Mouse (Mus musculus): ENCODE measurements around the gene B4galt2. TPM values are rescaled to one million over a fixed set of nuclear protein-coding genes. Genes with fewer than 3 reads are reported as not detected.

The B4galt2 gene
- polyA plus RNA-seq, 1 experiment from 2014 or later: 19.8 TPM

DNA sequence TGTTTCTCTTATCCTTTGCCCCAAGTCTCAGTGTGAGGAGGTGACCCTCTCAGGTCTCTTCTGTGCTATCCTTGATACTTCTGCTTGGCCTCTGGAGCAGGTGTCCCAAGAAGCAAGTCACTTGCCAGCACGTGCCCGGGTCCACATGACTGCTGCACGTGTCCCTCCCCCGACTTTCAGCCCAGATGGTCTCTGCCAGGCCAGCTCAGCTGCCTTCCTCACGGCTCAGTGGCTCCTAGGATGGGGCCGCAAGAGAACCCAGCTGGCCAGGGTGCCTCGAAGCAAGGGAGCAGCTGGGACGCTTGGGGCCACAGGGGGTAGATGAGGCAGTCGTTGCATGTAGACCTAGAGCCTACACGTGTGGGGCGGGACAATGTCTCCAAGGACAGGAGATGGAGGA, 38.0 kb downstream of the B4galt2 start:
- no peak for ATAC-seq (replicated peaks; ENCODE audit: low FRiP score)
- H3K27me3 ChIP-seq: no peaks in the 10 kb centered on the region
- H3K4me2 ChIP-seq: no peak overlapping the region
- no peak overlapping the region for H3K4me3 ChIP-seq (replicated peaks)
- 67% methylated on average over 11 of the region's 11 CpGs for WGBS
- peaks cover 6% of the 10 kb centered on the region; the same call in 1 of the 2 replicates for H3K4me1 ChIP-seq
- no peaks in the 10 kb centered on the region for H3K9me3 ChIP-seq (replicated peaks)
- no peaks in the 10 kb centered on the region; the same call in 1 of the 2 replicates for H3K36me3 ChIP-seq
- no peak overlapping the region for H3K27ac ChIP-seq
- no peak overlapping the region for H3K9ac ChIP-seq

DNA sequence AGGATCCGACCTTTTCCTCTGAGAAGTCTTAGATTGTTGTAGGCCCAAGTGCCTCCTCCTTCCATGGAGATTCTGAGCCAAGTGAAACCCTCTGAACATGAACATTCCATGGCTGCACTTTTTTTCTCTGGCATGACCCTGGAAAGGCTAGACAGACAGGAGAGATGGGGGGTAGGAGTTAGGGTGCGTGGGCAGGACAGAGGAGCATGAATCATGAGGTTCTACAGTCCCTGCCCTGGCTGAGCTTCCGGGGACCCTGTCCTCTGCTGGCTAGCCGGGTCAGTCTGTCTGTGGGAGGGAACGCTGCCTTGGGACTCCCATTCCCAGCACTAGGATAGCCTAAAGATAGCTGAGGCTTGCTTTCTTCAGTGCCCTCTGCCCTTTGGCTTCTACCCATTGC, 38.8 kb downstream of the B4galt2 start:
- no peak for ATAC-seq (replicated peaks; ENCODE audit: low FRiP score)
- H3K27me3 ChIP-seq: no peaks in the 10 kb centered on the region
- no peaks in the 10 kb centered on the region; the same call in 1 of the 2 replicates for H3K36me3 ChIP-seq

DNA sequence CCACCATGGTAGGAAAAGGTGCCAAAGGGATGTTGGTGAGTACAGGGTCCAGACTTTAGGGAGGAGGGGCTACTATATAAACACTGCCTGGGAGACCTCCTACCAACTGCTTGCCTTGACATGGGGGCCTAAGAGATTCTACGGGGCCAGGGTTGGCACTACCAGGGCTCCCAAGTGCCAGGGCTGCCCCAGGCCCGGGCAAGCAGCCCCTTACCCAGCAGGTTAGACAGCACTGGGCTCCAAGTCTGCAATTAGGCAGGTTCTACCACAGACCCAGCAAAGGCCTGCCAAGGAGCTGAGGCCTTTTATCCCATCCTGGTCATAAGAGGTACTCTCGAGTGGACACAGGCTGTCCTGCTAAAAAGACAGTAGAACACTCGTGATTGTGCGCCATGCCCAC, 40.2 kb downstream of the B4galt2 start:
- Histone ChIP-seq H3K4me2 (no peak overlapping the region), H3K27me3 (no peaks in the 10 kb centered on the region), H3K9ac (no peak overlapping the region), H3K27ac (no peak overlapping the region), H3K4me1 (peaks cover 4% of the 10 kb centered on the region; the same call in 1 of the 2 replicates), H3K9me3 (replicated peaks) (no peaks in the 10 kb centered on the region), H3K36me3 (no peaks in the 10 kb centered on the region; the same call in 1 of the 2 replicates), H3K4me3 (replicated peaks) (no peak overlapping the region)
- 89% methylated on average over 5 of the region's 5 CpGs for WGBS
- ATAC-seq (replicated peaks; ENCODE audit: low FRiP score): no peak

More for the DNA sequence above, 38.8 kb downstream of the B4galt2 start:
- Histone ChIP-seq H3K9me3 (replicated peaks) (no peaks in the 10 kb centered on the region), H3K4me2 (no peak overlapping the region), H3K4me1 (peaks cover 2% of the 10 kb centered on the region; the same call in 1 of the 2 replicates), H3K4me3 (replicated peaks) (no peak overlapping the region), H3K9ac (no peak overlapping the region), H3K27ac (no peak overlapping the region)
- WGBS: 66% methylated on average over 5 of the region's 5 CpGs

DNA sequence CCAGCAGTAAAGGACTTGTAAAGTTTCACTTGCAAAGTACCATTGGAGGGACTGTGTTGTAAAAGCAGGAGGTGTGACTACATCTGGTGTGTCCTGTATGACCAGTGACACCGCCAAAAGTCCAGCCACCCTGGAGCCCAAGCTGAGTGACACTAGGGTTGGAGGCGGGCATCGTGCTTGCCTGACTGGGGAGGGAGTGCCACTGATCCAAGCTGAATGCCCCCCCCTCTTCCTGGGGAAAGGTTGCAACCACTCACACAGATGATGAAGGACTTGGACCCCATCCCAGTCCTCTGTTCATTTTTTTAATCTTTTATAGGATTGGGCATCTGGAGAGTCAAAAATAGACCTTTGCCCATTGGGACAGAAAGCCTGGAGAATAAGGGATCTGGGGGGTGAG, 41.7 kb downstream of the B4galt2 start:
- H3K4me2 ChIP-seq: no peak overlapping the region
- no peaks in the 10 kb centered on the region for H3K27me3 ChIP-seq
- H3K27ac ChIP-seq: no peak overlapping the region
- no peaks in the 10 kb centered on the region for H3K9me3 ChIP-seq (replicated peaks)
- WGBS: 40% methylated on average over 3 of the region's 3 CpGs
- peaks cover 12% of the 10 kb centered on the region; the same call in 1 of the 2 replicates for H3K4me1 ChIP-seq
- no peak for ATAC-seq (replicated peaks; ENCODE audit: low FRiP score)
- H3K9ac ChIP-seq: no peak overlapping the region
- H3K4me3 ChIP-seq (replicated peaks): no peak overlapping the region
- no peaks in the 10 kb centered on the region; the same call in 1 of the 2 replicates for H3K36me3 ChIP-seq

DNA sequence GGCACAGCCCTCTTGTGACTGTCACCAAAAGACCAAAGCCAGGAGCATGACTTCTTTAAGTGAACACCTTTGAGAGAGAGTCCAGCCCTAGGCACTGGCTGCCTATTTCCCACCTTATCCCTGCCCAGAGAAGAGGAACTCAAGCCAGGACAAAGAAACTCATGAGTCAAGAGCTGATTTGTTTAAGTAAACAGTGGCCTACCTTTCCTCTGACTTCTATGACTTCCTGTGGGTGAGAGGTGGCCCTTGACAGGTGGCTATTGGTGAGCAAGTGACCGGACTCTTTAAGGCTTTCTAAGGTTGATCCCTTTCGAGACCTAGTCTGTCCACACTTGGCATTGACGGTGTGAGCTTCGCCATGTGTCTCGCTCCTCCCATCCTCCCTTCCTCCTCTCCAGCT, 42.5 kb downstream of the B4galt2 start:
- Histone ChIP-seq H3K9me3 (replicated peaks) (no peaks in the 10 kb centered on the region), H3K36me3 (no peaks in the 10 kb centered on the region; the same call in 1 of the 2 replicates), H3K4me2 (no peak overlapping the region), H3K27ac (no peak overlapping the region), H3K4me1 (peaks cover 12% of the 10 kb centered on the region; the same call in 1 of the 2 replicates), H3K9ac (no peak overlapping the region), H3K4me3 (replicated peaks) (no peak overlapping the region), H3K27me3 (no peaks in the 10 kb centered on the region)
- WGBS: 90% methylated on average over 5 of the region's 5 CpGs
- ATAC-seq (replicated peaks; ENCODE audit: low FRiP score): no peak

DNA sequence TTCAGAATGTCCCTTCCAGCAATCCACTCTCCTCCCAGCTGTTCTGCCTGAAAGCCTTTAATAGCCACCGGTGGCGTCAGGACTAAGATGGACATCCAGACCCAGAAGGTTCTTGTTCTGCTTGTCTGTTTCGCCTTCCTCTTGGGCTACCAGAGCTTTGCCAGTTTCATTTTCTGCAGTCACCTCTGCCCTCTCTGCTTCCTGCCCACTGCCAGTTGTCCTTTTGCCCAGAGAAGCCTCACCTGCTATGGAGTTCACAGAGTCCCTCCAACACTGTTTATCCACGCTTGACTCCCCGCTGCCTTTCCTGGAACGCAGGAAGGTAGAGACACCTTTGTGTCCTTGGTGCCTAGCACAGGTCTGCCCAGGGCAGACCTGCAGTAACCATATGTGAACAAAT, 43.9 kb downstream of the B4galt2 start:
- no peak overlapping the region for H3K4me2 ChIP-seq
- H3K9ac ChIP-seq: 0 out of 2 replicates have a peak overlapping the region, but pooled peaks have one; percentile 7
- no peaks in the 10 kb centered on the region for H3K27me3 ChIP-seq
- no peak overlapping the region for H3K27ac ChIP-seq
- ATAC-seq (replicated peaks; ENCODE audit: low FRiP score): no peak
- no peaks in the 10 kb centered on the region; the same call in 1 of the 2 replicates for H3K36me3 ChIP-seq
- H3K9me3 ChIP-seq (replicated peaks): no peaks in the 10 kb centered on the region
- H3K4me1 ChIP-seq: peaks cover 18% of the 10 kb centered on the region
- 48% methylated on average over 6 of the region's 6 CpGs for WGBS
- no peak overlapping the region for H3K4me3 ChIP-seq (replicated peaks)

DNA sequence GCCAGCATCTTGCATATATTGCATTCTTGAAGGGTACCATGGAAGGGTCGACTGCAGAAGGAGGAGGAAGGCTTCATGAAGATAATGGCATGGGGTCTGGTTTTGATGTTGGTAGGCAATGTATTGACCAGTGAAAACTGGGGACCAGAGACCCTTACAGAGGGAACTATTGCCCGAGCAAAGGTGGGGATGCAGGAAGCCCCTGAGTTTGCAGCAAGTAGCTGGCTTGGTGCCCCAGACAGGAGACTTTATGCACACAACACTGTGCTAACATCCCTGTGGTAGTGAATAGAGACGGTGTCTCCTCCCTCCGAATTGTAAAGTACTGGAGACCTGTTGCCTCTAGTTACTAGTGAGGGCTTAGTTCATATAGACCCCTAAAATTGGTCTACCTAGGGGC, 46.0 kb downstream of the B4galt2 start:
- ATAC-seq (replicated peaks; ENCODE audit: low FRiP score): no peak
- no peak overlapping the region for H3K4me2 ChIP-seq
- H3K4me3 ChIP-seq (replicated peaks): no peak overlapping the region
- H3K9me3 ChIP-seq (replicated peaks): no peaks in the 10 kb centered on the region
- WGBS: 67% methylated on average over 4 of the region's 4 CpGs
- H3K27me3 ChIP-seq: 0 out of 2 replicates have a peak, but pooled peaks cover 4% of the 10 kb centered on the region
- no peak overlapping the region for H3K27ac ChIP-seq
- no peaks in the 10 kb centered on the region; the same call in 1 of the 2 replicates for H3K36me3 ChIP-seq
- no peak overlapping the region for H3K9ac ChIP-seq
- H3K4me1 ChIP-seq: peaks cover 21% of the 10 kb centered on the region

DNA sequence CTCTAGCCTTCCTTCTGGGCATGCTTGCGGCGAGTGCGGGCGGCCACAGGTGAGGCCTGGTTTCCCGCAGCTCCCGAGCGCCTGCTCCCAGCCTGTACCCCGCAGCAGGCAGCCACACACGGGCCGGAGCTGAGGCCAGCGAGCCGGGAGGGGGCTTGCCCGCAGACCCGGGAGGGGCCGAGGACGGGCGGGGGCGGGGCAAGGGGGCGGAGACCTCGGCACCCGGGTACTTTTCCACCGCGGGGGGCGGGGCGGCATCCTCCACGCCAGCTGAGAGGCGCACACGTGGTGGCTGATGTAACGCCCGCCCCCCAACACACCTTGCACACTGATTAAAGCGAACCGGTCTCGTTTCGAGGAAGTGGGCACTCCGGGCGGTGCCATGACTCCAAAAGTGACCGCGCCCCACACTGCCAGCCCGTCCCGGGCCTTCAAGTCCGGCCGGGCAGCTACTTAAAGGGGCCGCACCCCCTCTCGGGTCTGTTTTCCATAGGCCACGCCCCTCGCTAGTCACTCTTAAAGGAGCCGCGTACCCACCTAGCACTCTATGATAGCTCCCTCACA, 47.0 kb downstream of the B4galt2 start:
- H3K9me3 ChIP-seq (replicated peaks): no peaks in the 10 kb centered on the region
- ATAC-seq (replicated peaks; ENCODE audit: low FRiP score): peak; percentile 90
- peak overlapping the region; percentile 87 for H3K27ac ChIP-seq
- peak overlapping the region; percentile 88 for H3K9ac ChIP-seq
- H3K36me3 ChIP-seq: no peaks in the 10 kb centered on the region; the same call in 1 of the 2 replicates
- 0 out of 2 replicates have a peak, but pooled peaks cover 4% of the 10 kb centered on the region for H3K27me3 ChIP-seq
- H3K4me2 ChIP-seq: peak overlapping the region; percentile 97
- peaks cover 28% of the 10 kb centered on the region for H3K4me1 ChIP-seq
- H3K4me3 ChIP-seq (replicated peaks): peak overlapping the region; percentile 83
- WGBS: under 1% methylated on average over 48 of the region's 48 CpGs

DNA sequence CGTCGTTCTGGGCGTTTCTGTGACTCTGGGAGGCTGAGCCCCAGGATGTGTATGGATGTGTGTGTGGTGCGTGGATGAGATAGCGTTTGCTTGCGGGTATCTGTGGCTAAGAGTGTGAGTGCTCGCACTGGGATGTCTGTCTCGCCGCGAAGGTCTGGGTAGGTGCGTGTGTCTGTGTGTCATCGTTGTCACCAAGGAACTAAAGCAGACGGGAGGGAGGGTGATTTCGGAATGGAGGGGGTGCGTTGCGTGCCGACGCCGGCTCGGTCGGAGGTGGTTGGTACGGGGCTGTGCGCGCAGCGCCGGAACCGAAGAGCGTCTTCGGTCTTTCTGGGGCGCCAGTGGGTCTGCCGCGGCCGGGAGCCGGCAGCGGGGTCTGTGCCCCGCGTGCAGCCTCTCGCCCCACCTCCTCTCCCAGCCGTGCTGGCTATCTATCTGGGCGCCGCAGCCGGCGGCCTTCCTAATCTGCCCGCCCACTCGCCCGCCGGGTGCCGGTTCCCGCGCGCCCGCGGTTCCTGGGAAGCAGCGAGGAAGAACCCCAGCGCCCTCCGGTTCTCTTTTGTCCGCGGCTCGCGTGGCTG, 47.7 kb downstream of the B4galt2 start:
- peak overlapping the region; percentile 87 for H3K27ac ChIP-seq
- peak overlapping the region; percentile 83 for H3K4me3 ChIP-seq (replicated peaks)
- peak overlapping the region; percentile 97 for H3K4me2 ChIP-seq
- peak; percentile 57 for ATAC-seq (replicated peaks; ENCODE audit: low FRiP score)
- no peaks in the 10 kb centered on the region; the same call in 1 of the 2 replicates for H3K36me3 ChIP-seq
- H3K27me3 ChIP-seq: 0 out of 2 replicates have a peak, but pooled peaks cover 4% of the 10 kb centered on the region
- peak overlapping the region; percentile 88 for H3K9ac ChIP-seq
- H3K4me1 ChIP-seq: peaks cover 29% of the 10 kb centered on the region
- H3K9me3 ChIP-seq (replicated peaks): no peaks in the 10 kb centered on the region
- WGBS: under 1% methylated on average over 59 of the region's 60 CpGs

DNA sequence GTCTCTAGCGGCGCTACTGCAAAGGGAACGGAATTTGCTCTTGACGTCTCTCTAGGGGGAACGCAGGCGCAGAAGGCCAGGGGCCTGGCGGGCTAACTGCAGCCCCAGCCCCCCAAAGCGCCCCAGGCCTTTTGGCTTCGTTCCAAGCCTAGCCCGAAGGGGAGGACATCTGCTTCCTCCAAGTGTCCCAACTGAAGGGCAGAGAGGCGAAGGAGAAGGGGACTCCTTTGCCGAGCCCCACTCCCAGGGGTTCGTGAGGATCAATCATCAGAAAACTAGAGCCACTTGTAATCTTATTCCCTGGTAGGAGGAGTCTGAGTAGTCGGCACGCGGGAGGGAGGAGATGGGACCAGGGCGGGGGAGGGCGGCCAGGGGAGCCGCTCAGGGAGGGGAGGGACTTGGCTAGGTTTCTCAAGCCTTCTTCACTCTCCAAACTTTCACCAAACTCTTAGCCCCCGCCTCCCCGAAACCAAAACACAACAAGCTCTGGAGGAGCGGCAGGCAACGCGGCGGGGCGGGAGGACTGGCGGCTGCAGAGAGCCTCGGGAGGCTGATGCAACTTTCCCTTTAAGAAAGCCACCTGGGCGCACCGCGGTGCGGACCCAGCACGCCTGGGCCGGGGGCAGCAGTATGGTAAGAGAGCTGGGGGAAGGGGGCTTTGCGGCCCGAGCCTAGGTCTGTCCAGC, 48.3 kb downstream of the B4galt2 start:
- H3K4me1 ChIP-seq: peaks cover 36% of the 10 kb centered on the region
- peak overlapping the region; percentile 97 for H3K4me2 ChIP-seq
- H3K4me3 ChIP-seq (replicated peaks): peak overlapping the region; percentile 83
- H3K9ac ChIP-seq: peak overlapping the region; percentile 88
- peak; percentile 46 for ATAC-seq (replicated peaks; ENCODE audit: low FRiP score)
- WGBS: under 1% methylated on average over 36 of the region's 36 CpGs
- peak overlapping the region; percentile 87 for H3K27ac ChIP-seq
- no peaks in the 10 kb centered on the region for H3K9me3 ChIP-seq (replicated peaks)
- 0 out of 2 replicates have a peak, but pooled peaks cover 4% of the 10 kb centered on the region for H3K27me3 ChIP-seq
- H3K36me3 ChIP-seq: no peaks in the 10 kb centered on the region

DNA sequence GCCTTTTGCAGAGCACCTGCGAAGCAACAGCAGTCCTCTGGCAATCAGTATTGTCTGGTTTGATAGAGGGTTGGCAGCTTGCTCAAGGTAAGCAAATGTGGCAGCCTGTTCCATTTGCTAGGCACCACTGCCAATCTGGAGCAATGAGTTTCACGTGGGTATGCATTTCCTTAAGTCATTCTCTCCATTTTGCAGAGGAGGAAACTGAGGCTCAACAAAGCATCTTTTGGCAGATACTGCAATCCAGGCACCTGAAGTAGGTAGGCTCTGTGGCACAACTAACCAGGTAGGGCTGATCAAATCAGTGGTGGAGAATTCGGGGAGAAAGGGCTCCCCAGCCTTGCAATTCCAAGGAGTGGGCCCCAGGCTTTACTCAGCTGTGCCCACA, 48.8 kb downstream of the B4galt2 start, which contains the start of gene Slc6a9:
TSS of gene Slc6a9 (plus strand) at position 50 of the 388 bp plus-strand sequence.
- H3K36me3 ChIP-seq: no peaks in the 10 kb centered on the region
- peaks cover 38% of the 10 kb centered on the region for H3K4me1 ChIP-seq
- no peaks in the 10 kb centered on the region for H3K9me3 ChIP-seq (replicated peaks)
- H3K27me3 ChIP-seq: 0 out of 2 replicates have a peak, but pooled peaks cover 4% of the 10 kb centered on the region
- H3K4me2 ChIP-seq: peak within 1 kb of the TSS; percentile 97
- peak within 1 kb of the TSS; percentile 88 for H3K9ac ChIP-seq
- ATAC-seq (replicated peaks; ENCODE audit: low FRiP score): no peak
- peak within 1 kb of the TSS; percentile 87 for H3K27ac ChIP-seq
- peak within 1 kb of the TSS; percentile 83 for H3K4me3 ChIP-seq (replicated peaks)
- 24% methylated on average over 3 of the region's 3 CpGs for WGBS

Data from kidney, embryonic 15.5 days (tissue).